Mouse (Mus musculus) limb, embryonic 10.5 days (tissue): ENCODE results near the gene Pkn1. TPM values are rescaled to one million over a fixed set of nuclear protein-coding genes. Genes with fewer than 3 reads are reported as not detected.

Source experiments
- DNase-seq: peaks from one replicate; pipeline ENCODE4 v3.0.0-alpha.2; 2017; ENCODE audit warnings: low spot score
- H3K27ac ChIP-seq: fragments of 300-500 bp; sonication (generic); 2 replicates; pipeline ENCODE4 v1.5.1; 2016; ENCODE audit warnings: mild to moderate bottlenecking
- H3K27me3 ChIP-seq: fragments of 300-500 bp; sonication (generic); 2 replicates; pipeline ENCODE4 v1.6.1; 2016; ENCODE audit warnings: low read depth, mild to moderate bottlenecking; ENCODE audit not compliant: poor library complexity, severe bottlenecking
- H3K36me3 ChIP-seq: fragments of 300-500 bp; sonication (generic); 2 replicates; pipeline ENCODE4 v1.6.1; 2016; ENCODE audit warnings: mild to moderate bottlenecking, moderate library complexity
- H3K4me1 ChIP-seq: fragments of 300-500 bp; sonication (generic); 2 replicates; pipeline ENCODE4 v1.6.1; 2016
- H3K4me3 ChIP-seq: fragments of 300-500 bp; sonication (generic); 2 replicates; pipeline ENCODE4 v1.5.1; 2016; ENCODE audit warnings: mild to moderate bottlenecking, moderate library complexity
- H3K9me3 ChIP-seq: fragments of 300-500 bp; sonication (generic); replicated peaks from 2 replicates; pipeline ENCODE4 v1.6.1; 2016; ENCODE audit warnings: mild to moderate bottlenecking
- WGBS: fragments of 180-500 bp; shearing (Covaris S2); methylation state at CpG from one replicate; pipeline ENCODE4 v1.1.7; 2016; 5-methylcytosine and 5-hydroxymethylcytosine counted together
- microRNA-seq: library from miRNA; unstranded; fragments of <30 nt; microRNA quantifications from one replicate; pipeline ENCODE4, GENCODE M21; 2017
- polyA plus RNA-seq: library from polyadenylated mRNA; unstranded; fragments of >200 nt; fragmentation: Nextera tagmentation; extraction: Ambion mirVana; gene quantifications from 2 replicates; pipeline ENCODE4 v1.2.1, GENCODE M21; 2016

Gene Pkn1
- polyA plus RNA-seq, 1 experiment from 2014 or later: 41.4 TPM

DNA sequence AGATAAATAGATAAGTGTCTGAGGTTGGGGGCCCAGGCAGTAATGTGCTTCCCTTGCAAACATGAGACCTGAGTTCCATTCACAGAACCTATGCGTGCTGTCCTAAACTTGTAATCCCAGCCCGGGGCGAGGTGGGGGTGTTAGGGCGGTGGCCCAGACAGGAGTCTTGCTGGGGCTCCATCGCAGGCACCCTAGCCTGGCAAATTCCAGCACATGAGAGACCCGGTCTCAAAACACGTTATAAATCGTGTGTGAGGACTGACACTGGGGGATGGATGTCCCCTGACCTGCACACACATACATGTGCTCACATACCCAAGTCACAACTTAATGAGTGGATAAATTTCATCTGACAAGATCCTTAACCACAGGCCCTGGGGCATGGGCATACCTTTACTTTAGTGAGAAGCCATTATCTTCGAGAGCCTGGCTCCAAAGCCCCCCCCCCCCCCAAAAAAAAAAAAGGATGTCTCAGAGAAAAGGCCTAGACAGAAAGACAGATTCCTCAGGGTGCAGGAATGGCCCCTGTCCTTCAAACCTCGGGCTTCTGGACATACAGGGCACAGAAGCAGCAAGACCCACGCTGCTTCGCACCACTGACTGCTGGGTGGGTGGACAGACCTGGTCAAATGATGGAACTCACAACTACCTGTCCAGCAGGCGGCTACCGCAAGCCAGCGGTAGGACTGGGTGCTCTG lies 77.1 kb downstream of the Pkn1 start:
- DNase-seq: no peak
- Histone ChIP-seq H3K27ac (peak overlapping the region; percentile 73; the same call in 1 of the 2 replicates), H3K4me1 (peaks cover 10% of the 10 kb centered on the region; the same call in 1 of the 2 replicates), H3K9me3 (no peaks in the 10 kb centered on the region), H3K4me3 (peak overlapping the region; percentile 53), H3K36me3 (no peaks in the 10 kb centered on the region), H3K27me3 (no peaks in the 10 kb centered on the region)
- WGBS: 55% methylated on average over 15 of the region's 15 CpGs

DNA sequence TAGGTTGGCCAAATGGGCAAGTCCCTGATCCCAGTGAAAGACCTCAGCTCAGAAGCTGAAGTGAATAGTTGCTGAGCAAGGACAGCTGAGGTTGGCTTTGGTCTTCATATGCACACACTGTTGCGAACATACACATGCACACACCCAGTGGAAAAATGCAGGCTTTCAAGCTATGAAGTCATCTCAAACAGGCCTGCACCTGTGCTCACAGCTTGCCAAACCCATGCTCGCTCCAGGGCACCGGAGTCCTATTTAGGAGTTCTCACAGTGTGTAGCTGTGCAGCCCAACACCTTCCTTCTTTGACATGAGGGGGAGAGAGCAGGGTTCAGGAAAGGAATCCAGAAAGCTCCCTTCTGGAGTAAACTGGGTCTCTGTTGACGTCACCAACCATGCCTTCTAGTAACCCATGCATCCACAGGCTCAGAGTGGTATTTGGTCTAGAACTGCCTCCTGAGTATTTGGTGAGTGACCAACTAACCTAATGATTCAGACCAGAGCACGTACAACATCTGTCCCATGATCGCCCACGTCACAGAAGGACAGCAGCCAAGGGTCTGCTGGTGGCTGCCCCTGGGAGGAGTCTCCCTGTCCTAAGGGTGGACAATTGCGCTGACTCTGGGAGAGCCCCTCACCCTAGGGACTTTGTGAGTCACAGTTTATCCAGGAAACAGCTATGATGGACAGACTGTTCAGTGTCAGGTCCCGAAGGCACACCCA lies 79.3 kb downstream of the Pkn1 start:
- no peak for DNase-seq
- 85% methylated on average over 9 of the region's 9 CpGs for WGBS
- Histone ChIP-seq H3K27me3 (no peaks in the 10 kb centered on the region), H3K9me3 (no peaks in the 10 kb centered on the region), H3K36me3 (0 out of 2 replicates have a peak, but pooled peaks cover 2% of the 10 kb centered on the region), H3K4me3 (no peak overlapping the region), H3K4me1 (peaks cover 10% of the 10 kb centered on the region; the same call in 1 of the 2 replicates), H3K27ac (no peak overlapping the region)

DNA sequence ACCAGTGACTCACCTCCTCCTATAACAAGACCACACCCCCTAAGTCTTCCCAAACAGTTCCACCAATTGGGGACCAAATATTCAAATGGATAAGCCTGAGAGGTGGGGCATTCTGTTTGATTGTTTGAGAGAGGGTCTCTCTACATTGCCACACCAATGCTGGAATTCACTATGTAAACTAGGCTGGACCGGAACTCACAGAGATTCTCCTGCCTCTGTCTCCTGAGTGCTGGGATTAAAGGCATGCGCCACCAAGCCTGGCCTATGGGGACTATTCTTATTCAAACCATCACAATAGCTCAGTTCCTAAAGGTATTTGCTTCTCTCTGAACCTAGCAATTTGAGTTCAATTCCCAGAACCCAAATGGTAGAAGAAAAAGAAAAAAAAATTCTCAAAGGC lies 80.4 kb downstream of the Pkn1 start:
- H3K4me1 ChIP-seq: peaks cover 10% of the 10 kb centered on the region; the same call in 1 of the 2 replicates
- H3K36me3 ChIP-seq: peaks cover 11% of the 10 kb centered on the region
- no peaks in the 10 kb centered on the region for H3K27me3 ChIP-seq
- H3K9me3 ChIP-seq: no peaks in the 10 kb centered on the region
- H3K4me3 ChIP-seq: no peak overlapping the region
- no peak overlapping the region for H3K27ac ChIP-seq
- 93% methylated on average over 2 of the region's 2 CpGs for whole genome bisulfite sequencing
- no peak for DNase-seq

DNA sequence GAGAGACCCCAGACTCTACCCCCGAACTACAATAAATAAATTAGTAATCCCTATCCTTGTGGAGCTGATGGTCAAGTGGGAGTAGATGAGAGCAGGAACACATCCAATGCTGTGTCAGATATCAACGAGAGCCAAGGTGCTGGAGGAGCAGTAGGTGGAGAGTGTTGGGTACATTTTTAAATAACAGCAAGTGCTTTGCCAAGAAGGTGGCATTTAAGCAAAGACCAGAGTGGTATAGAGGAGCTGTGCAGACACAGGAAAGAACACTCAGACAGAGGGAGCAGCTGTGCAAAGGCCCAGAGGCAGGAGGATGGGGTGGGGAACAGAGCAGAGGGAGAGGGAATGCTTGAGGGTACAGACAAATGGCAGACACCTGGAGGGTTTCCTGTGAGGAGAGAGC lies 81.9 kb downstream of the Pkn1 start:
- DNase-seq: no peak
- H3K4me1 ChIP-seq: peaks cover 5% of the 10 kb centered on the region; the same call in 1 of the 2 replicates
- 88% methylated on average over 2 of the region's 2 CpGs for WGBS
- no peaks in the 10 kb centered on the region for H3K9me3 ChIP-seq
- H3K27ac ChIP-seq: no peak overlapping the region
- no peaks in the 10 kb centered on the region for H3K27me3 ChIP-seq
- H3K36me3 ChIP-seq: peaks cover 26% of the 10 kb centered on the region
- no peak overlapping the region for H3K4me3 ChIP-seq

DNA sequence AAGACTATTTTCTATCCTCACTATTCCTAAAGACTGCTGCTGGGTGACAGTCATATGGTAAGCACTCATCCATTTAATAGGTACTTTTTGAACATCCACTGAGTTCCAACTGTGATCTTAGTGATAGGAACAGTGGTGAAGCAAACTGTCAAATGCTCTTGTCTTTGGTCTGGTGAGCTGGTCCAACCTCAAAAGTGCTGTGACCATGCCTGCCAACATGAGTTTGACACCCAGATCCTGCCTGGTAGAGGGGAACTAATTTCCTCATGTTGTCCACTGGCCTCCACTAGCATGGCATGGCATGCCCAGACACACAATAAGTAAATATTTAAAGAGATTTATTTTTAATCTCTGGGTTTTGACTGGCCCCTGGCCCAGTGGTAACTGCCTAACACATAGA lies 82.4 kb downstream of the Pkn1 start:
- H3K27ac ChIP-seq: no peak overlapping the region
- 0 out of 2 replicates have a peak, but pooled peaks cover under 1% of the 10 kb centered on the region for H3K4me1 ChIP-seq
- no peak for DNase-seq
- no peaks in the 10 kb centered on the region for H3K9me3 ChIP-seq
- no peaks in the 10 kb centered on the region for H3K27me3 ChIP-seq
- H3K4me3 ChIP-seq: no peak overlapping the region
- H3K36me3 ChIP-seq: peaks cover 31% of the 10 kb centered on the region

Small RNA genes lying within 50 kb of the gene (microRNA-seq; reads per million reads assigned to microRNA genes)
- gene Mir1668: not detected

Other genes starting within 250 kb of the Pkn1 start
- 97.0 and 97.6 TPM in 2 replicates for gene Scoc, start 240.8 kb downstream of the Pkn1 start, polyA plus RNA-seq
- not detected in 2 replicates for gene Olfr370, start 163.4 kb downstream of the Pkn1 start, polyA plus RNA-seq
- gene Ndufb7, start 132.5 kb downstream of the Pkn1 start, polyA plus RNA-seq: 316 and 317 TPM in 2 replicates
- gene Tecr, start 91.2 kb downstream of the Pkn1 start, polyA plus RNA-seq: 684 and 695 TPM in 2 replicates
- 78.0 and 89.8 TPM in 2 replicates for gene Dnajb1, start 91.0 kb downstream of the Pkn1 start, polyA plus RNA-seq
- gene Gipc1, start 46.5 kb downstream of the Pkn1 start, polyA plus RNA-seq: 185 and 206 TPM in 2 replicates
- 0.64 TPM in 2 replicates for gene Ptger1, start 32.5 kb downstream of the Pkn1 start, polyA plus RNA-seq
- gene Ddx39, start 16.0 kb upstream of the Pkn1 start, polyA plus RNA-seq: 295 and 349 TPM in 2 replicates
- 15.6 and 25.8 TPM in 2 replicates for gene Adgre5, start 42.1 kb upstream of the Pkn1 start, polyA plus RNA-seq
- gene Adgrl1, start 200.9 kb upstream of the Pkn1 start, polyA plus RNA-seq: 12.3 and 16.2 TPM in 2 replicates